Mouse (Mus musculus) lung, postnatal 0 days (tissue): ENCODE measurements at regions not wholly inside any gene's neighbourhood (a gene's known extent, or its start where the extent isn't known, plus 50 kb on each side); places are given as distances from the start of the nearest gene placed in this dataset.
A peak's percentile ranks its signal among the peaks of the same experiment; 100 is the strongest.
"Not testable (repeated sequence)": the region's sequence is repeated elsewhere in the genome, so short reads cannot be mapped to it uniquely, and the experiment has no call there.

Source experiments
- ATAC-seq: fragments of 200-750 bp; cut with Nextera tagmentation; 2 replicates; pipeline ENCODE4 v1.8.0; 2017; ENCODE audit warnings: moderate library complexity
- DNase-seq: peaks from one replicate; pipeline ENCODE4 v3.0.0-alpha.2; 2016; ENCODE audit warnings: low spot score
- H3K27ac ChIP-seq: fragments of 300-500 bp; sonication (generic); 2 replicates; pipeline ENCODE4 v1.5.1; 2014; ENCODE audit warnings: antibody characterized with exemption, mild to moderate bottlenecking, low read length, mixed read lengths
- H3K27me3 ChIP-seq: fragments of 300-500 bp; sonication (generic); replicated peaks from 2 replicates; pipeline ENCODE4 v1.6.1; 2014; ENCODE audit warnings: low read length, mixed read lengths; ENCODE audit not compliant: insufficient read depth
- H3K36me3 ChIP-seq: fragments of 300-500 bp; sonication (generic); 2 replicates; pipeline ENCODE4 v1.6.1; 2014; ENCODE audit warnings: low read length, mixed read lengths; ENCODE audit not compliant: insufficient read depth
- H3K4me1 ChIP-seq: fragments of 300-500 bp; sonication (generic); 2 replicates; pipeline ENCODE4 v1.6.1; 2014; ENCODE audit warnings: antibody characterized with exemption, low read depth, low read length, mixed read lengths; ENCODE audit not compliant: insufficient read depth
- H3K4me2 ChIP-seq: fragments of 300-500 bp; sonication (generic); replicated peaks from 2 replicates; pipeline ENCODE4 v1.6.1; 2014; ENCODE audit warnings: low read depth, mild to moderate bottlenecking, low read length, moderate library complexity, mixed read lengths
- H3K4me3 ChIP-seq: fragments of 300-500 bp; sonication (generic); 2 replicates; pipeline ENCODE4 v1.5.1; 2014; ENCODE audit warnings: low read depth, low read length
- H3K9ac ChIP-seq: fragments of 300-500 bp; sonication (generic); replicated peaks from 2 replicates; pipeline ENCODE4 v1.6.1; 2014; ENCODE audit warnings: low read depth, mild to moderate bottlenecking
- H3K9me3 ChIP-seq: fragments of 300-500 bp; sonication (generic); 2 replicates; pipeline ENCODE4 v1.6.1; 2016; ENCODE audit warnings: low read length, mixed read lengths
- CTCF ChIP-seq: IDR thresholded peaks from 2 replicates; pipeline ENCODE4 v1.5.1; 2016; ENCODE audit warnings: antibody characterized with exemption, mild to moderate bottlenecking
- EP300 ChIP-seq: IDR thresholded peaks from 2 replicates; pipeline ENCODE4 v1.6.1; 2016; ENCODE audit warnings: antibody characterized with exemption, mild to moderate bottlenecking, control low read depth
- WGBS: fragments of 180-500 bp; shearing (Covaris S2); extraction: QIAGEN DNeasy Blood & Tissue Kit; methylation state at CpG from one replicate; pipeline ENCODE4 v1.1.7; 2014; 5-methylcytosine and 5-hydroxymethylcytosine counted together

DNA sequence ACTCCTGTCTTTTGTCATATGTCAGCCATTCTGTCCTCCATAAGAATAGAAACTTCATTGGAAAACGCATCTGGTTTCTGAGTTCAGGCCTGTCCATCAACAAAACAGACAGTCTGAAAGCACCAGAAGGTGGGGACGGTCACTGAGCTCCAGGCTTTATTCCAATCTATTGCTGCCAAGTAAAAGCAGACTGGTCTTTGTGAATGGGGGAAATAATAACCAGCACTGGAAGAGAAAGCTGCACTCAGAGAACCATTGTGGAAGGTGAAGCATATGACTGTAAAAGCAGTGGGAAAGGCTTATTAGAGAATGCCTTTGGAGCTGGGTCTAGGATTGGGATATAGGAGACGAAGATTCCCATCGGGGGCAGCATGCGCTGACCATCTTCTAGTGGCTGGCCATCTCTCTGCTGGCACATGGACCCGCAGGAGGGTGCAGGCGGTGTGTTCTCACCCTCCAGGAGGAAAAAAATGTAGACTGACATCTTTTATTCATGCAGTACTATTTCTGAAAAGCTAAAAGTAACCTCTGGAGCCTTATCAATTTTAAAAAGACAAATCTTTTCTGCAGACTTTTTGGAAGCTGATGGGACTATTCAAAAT lies 1638.0 kb downstream of the Car8 start:
- Histone ChIP-seq H3K27ac (no peak overlapping the region), H3K4me1 (no peaks in the 10 kb centered on the region), H3K9me3 (no peaks in the 10 kb centered on the region), H3K9ac (no peak overlapping the region), H3K27me3 (no peaks in the 10 kb centered on the region), H3K4me2 (no peak overlapping the region), H3K4me3 (no peak overlapping the region), H3K36me3 (no peaks in the 10 kb centered on the region)
- TF ChIP-seq CTCF (no peak), EP300 (no peak)
- ATAC-seq: no peak
- 76% methylated on average over 7 of the region's 7 CpGs for WGBS
- no peak for DNase-seq

DNA sequence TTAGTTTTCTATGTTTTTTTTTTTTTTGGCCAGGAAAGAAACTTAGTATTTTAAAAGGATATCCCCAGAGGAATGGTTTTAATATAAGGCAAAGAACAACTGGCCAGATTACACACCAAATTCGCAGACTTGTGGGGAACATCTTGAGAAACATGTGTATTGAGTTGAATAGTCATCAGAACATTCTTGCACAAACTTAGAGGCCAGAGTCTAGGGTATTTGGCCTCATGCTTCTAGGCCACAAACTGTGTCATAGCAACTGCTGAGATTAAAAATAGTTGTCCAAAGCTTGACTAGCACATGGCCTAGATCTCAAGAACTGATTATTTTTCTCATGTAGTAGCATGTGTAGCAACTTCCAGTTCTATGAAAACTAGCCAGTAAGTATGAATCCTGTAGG lies 1642.5 kb downstream of the Car8 start:
- H3K27ac ChIP-seq: no peak overlapping the region
- TF ChIP-seq EP300 (no peak), CTCF (no peak)
- WGBS: 68% methylated on average over 1 of the region's 1 CpGs
- H3K36me3 ChIP-seq: no peaks in the 10 kb centered on the region
- no peaks in the 10 kb centered on the region for H3K4me1 ChIP-seq
- no peak overlapping the region for H3K4me2 ChIP-seq
- H3K4me3 ChIP-seq: no peak overlapping the region
- H3K9ac ChIP-seq: no peak overlapping the region
- DNase-seq: no peak
- no peaks in the 10 kb centered on the region for H3K9me3 ChIP-seq
- no peak for ATAC-seq
- no peaks in the 10 kb centered on the region for H3K27me3 ChIP-seq

DNA sequence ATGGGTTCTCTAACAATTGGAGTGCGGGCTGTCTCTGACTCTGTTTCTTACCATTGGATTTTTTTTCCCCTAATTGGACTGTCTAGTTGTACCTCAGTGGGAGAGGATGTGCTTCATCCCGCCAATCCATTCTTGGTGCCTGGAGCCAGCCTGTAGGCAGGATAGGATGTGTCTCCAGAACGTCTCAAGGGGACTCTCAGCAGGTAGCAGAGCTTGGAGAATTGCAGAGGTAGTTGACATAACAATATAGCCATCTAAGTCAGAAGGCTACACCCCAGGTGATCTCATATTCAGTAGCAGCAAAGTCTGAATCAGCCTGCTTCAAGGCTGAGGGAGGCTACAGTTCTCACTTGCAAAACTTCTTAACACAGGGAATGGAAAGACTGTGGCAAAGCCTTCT lies 1646.0 kb downstream of the Car8 start:
- H3K4me1 ChIP-seq, H3K27me3 ChIP-seq, H3K4me2 ChIP-seq, H3K9ac ChIP-seq, H3K27ac ChIP-seq, H3K36me3 ChIP-seq, ATAC-seq, H3K9me3 ChIP-seq, H3K4me3 ChIP-seq, DNase-seq: not testable (repeated sequence)
- 70% methylated on average over 3 of the region's 3 CpGs for WGBS

DNA sequence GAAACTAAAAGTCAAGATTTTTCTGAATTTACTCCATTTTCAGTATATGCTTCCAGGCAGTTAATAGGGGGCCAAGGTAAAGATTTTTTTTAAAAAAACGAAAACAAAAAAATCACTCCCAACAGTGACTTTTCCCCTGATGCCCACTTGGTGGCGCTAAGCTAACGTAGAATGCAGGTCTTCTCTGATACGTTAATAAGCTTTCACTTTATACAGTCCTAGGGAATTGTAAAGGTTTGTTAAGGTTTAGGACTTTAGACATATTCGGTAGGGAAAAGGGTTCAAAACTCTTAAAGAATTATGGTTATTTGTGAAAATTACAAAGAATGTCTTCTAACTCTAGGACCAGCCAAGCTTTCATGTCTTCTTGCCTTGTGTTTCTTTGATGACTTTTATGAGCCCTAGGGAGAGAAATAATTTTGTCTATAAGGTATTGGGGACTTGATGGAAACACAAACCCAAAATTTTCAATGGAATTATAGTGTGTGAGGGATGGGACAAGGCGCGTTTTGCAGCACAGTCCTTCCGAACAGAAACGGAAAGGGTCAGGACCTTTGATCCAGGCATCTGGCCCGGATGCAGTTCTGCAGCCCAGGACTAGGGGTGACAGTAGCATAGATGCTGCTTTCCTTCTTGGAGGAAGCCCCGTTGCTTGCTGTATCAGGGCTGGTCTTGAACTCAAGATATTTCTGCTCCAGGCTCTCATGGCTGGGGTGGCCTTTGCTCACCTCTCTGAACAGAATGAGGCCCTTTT lies 1677.1 kb downstream of the Car8 start:
- Histone ChIP-seq H3K9ac (no peak overlapping the region), H3K27ac (no peak overlapping the region), H3K36me3 (no peaks in the 10 kb centered on the region), H3K4me2 (peak overlapping the region; percentile 14; the same call in 1 of the 2 replicates), H3K4me3 (no peak overlapping the region), H3K27me3 (no peaks in the 10 kb centered on the region), H3K4me1 (no peaks in the 10 kb centered on the region), H3K9me3 (no peaks in the 10 kb centered on the region)
- DNase-seq (peak; percentile 67), ATAC-seq (no peak)
- WGBS: 27% methylated on average over 11 of the region's 11 CpGs
- TF ChIP-seq EP300: no peak
- peak; percentile 89 for TF ChIP-seq CTCF

DNA sequence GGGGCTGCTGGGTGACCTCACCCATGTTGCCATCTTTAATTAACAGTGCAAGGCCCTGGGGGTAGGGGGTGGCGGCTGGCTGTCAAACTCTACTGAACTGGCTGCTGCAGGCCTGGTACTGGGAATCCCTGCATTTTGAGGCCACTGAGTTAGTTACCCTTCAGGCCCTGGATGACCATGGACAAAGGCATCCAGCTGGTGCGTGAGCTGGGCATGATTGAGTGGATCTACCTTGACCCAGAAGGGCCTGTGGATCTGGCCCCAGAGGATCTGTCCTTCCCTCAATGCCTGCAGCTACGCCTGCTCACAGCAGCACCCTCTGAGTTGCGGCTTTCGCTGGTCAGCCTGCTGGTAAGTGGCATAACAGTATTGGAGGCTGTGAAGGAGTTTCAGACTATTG lies 1699.2 kb downstream of the Car8 start:
- H3K4me3 ChIP-seq: no peak overlapping the region
- no peaks in the 10 kb centered on the region for H3K4me1 ChIP-seq
- no peaks in the 10 kb centered on the region for H3K9me3 ChIP-seq
- H3K27me3 ChIP-seq: no peaks in the 10 kb centered on the region
- H3K36me3 ChIP-seq: no peaks in the 10 kb centered on the region
- H3K4me2 ChIP-seq: no peak overlapping the region
- no peak for DNase-seq
- no peak overlapping the region for H3K27ac ChIP-seq
- TF ChIP-seq CTCF (no peak), EP300 (no peak)
- no peak for ATAC-seq
- no peak overlapping the region for H3K9ac ChIP-seq
- WGBS: 91% methylated on average over 5 of the region's 5 CpGs

DNA sequence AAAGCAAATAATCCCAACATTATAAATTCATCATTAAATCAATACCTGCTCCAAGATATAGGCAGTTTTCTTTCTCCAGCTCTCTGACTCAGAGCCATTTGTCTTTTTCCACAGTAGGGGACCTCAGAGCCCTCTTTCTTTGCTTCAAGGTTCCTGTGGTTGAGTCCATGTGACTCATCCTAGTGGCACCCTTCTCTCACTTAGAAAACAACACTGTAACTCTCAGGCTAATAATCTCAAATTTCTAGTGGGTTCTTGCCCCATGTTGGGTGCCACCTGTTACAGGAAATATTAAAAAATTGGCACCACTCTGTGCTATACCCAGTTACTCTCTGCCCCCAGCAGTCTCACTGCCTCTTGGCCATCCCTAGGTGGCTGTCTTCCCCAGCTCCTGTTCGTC lies 1706.4 kb downstream of the Car8 start:
- 73% methylated on average over 1 of the region's 1 CpGs for WGBS

More for the DNA sequence above, 1706.4 kb downstream of the Car8 start:
- Histone ChIP-seq H3K9ac (no peak overlapping the region), H3K36me3 (no peaks in the 10 kb centered on the region), H3K4me1 (no peaks in the 10 kb centered on the region), H3K9me3 (no peaks in the 10 kb centered on the region), H3K4me2 (no peak overlapping the region), H3K4me3 (no peak overlapping the region), H3K27ac (no peak overlapping the region), H3K27me3 (no peaks in the 10 kb centered on the region)
- TF ChIP-seq EP300 (no peak), CTCF (no peak)
- no peak for ATAC-seq
- no peak for DNase-seq
